ENCODE assay signal across 8 mouse cellular contexts in the genomic region with DNA sequence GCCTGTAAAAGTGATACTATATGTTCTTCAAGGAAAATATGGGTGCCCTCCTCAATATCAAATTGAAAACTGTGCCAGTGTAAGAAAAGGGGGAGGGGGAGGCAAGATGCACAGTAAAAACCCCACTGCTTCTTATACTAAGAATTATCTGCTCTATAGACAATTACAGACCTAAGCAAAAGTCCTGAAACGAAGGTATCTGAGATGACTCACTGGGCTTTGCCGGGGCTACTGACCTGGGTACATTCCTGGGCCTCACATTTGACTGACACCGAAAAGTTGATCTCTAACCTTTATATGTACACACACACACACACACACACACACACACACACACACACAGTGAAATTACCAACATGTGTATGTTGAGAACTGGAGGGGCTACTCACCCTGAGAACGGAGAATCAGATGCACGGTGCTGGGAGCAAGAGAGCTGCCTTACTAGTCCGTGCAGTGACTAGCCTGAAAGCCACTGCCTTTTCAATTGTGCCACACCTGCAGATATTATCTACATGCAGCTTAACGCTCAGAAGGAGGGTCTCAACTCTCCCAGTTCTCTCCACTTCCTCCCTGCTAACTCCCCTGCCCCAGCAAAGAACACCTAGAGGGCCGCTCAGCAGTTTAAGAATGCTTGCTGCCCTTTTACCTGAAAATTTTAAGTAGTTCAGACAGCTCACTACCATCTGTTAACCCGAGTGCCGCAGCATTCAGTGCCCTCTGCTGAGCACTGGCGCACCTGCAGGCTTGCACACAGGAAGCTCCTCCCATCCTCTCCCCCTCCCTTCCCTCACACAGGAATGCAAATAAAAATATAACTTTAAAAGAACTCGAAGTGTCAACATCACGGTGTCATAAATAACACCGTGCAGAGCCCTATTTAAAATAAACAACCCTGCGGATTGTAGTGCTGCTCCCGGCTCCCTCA. TPM values are rescaled to one million over a fixed set of nuclear protein-coding genes. Genes with fewer than 3 reads are reported as not detected.
DNase-seq lines count a peak whose midpoint lies in the region; ATAC-seq and TF ChIP-seq lines count a peak whose summit lies in the region.

No protein-coding gene starts in this region.

- peak overlapping the region; percentile 41 for H3K4me3 ChIP-seq in forebrain, embryonic 12.5 days (replicated peaks)
- peak overlapping the region; percentile 75 for H3K4me3 ChIP-seq in heart, postnatal 0 days (ENCODE audit: low read depth, low read length)
- peak overlapping the region; percentile 69 for H3K4me3 ChIP-seq in liver, embryonic 15.5 days (replicated peaks)
- peak overlapping the region; percentile 37 for H3K4me3 ChIP-seq in neural tube, embryonic 11.5 days (ENCODE audit: low read depth, low read length)
- H3K4me3 ChIP-seq in testis, adult 2 months (ENCODE audit: control insufficient read depth, low read depth, low read length), result peak overlapping the region; percentile 76

- H3K36me3 ChIP-seq in forebrain, embryonic 12.5 days (replicated peaks), result no peaks in the 10 kb centered on the region
- H3K36me3 ChIP-seq in heart, postnatal 0 days (replicated peaks; ENCODE audit: control insufficient read depth, insufficient read depth, low read length), result no peaks in the 10 kb centered on the region
- H3K36me3 ChIP-seq in liver, embryonic 15.5 days (replicated peaks), result no peaks in the 10 kb centered on the region
- H3K36me3 ChIP-seq in neural tube, embryonic 11.5 days (ENCODE audit: control insufficient read depth, insufficient read depth, low read length), result no peaks in the 10 kb centered on the region
- H3K36me3 ChIP-seq in testis, adult 2 months (ENCODE audit: control insufficient read depth, insufficient read depth, low read length), result no peaks in the 10 kb centered on the region

- TF ChIP-seq CTCF in heart, postnatal 0 days (IDR thresholded peaks at IDR 0.05; ENCODE audit: low read depth), result peak; percentile 77
- peak; percentile 75; the same call in 1 of the 2 replicates for TF ChIP-seq CTCF in testis, adult 2 months (IDR thresholded peaks at IDR 0.05; ENCODE audit: control insufficient read depth, insufficient read depth, insufficient replicate concordance, low read depth, low read length)

- no peak for TF ChIP-seq POLR2A in testis, adult 2 months (IDR thresholded peaks at IDR 0.05; ENCODE audit: control insufficient read depth, low read depth, low read length)

- H3K27ac ChIP-seq in forebrain, embryonic 12.5 days, result no peak overlapping the region
- peak overlapping the region; percentile 82 for H3K27ac ChIP-seq in heart, postnatal 0 days (ENCODE audit: low read depth)
- H3K27ac ChIP-seq in liver, embryonic 15.5 days (replicated peaks), result peak overlapping the region; percentile 69
- no peak overlapping the region for H3K27ac ChIP-seq in neural tube, embryonic 11.5 days (ENCODE audit: low read depth, low read length)
- H3K27ac ChIP-seq in testis, adult 2 months (ENCODE audit: control insufficient read depth, insufficient read depth, low read depth, low read length), result peak overlapping the region; percentile 85

- no peak for TF ChIP-seq EP300 in heart, postnatal 0 days (IDR thresholded peaks at IDR 0.05; ENCODE audit: low read depth)

- H3K9me3 ChIP-seq in forebrain, embryonic 12.5 days, result no peaks in the 10 kb centered on the region
- H3K9me3 ChIP-seq in heart, postnatal 0 days (replicated peaks; ENCODE audit: control insufficient read depth, low read length), result no peaks in the 10 kb centered on the region
- H3K9me3 ChIP-seq in liver, embryonic 15.5 days (replicated peaks), result no peaks in the 10 kb centered on the region
- no peaks in the 10 kb centered on the region for H3K9me3 ChIP-seq in neural tube, embryonic 11.5 days (ENCODE audit: control insufficient read depth, low read length)

- no peaks in the 10 kb centered on the region; the same call in 1 of the 2 replicates for H3K27me3 ChIP-seq in forebrain, embryonic 12.5 days
- no peaks in the 10 kb centered on the region for H3K27me3 ChIP-seq in heart, postnatal 0 days (ENCODE audit: control insufficient read depth, insufficient read depth, low read length)
- H3K27me3 ChIP-seq in liver, embryonic 15.5 days, result no peaks in the 10 kb centered on the region
- H3K27me3 ChIP-seq in neural tube, embryonic 11.5 days (ENCODE audit: control insufficient read depth, insufficient read depth, low read length), result no peaks in the 10 kb centered on the region
- no peaks in the 10 kb centered on the region for H3K27me3 ChIP-seq in testis, adult 2 months (ENCODE audit: control insufficient read depth, insufficient read depth, low read length)

- H3K9ac ChIP-seq in forebrain, embryonic 12.5 days, result 0 out of 2 replicates have a peak overlapping the region, but pooled peaks have one; percentile 29
- H3K9ac ChIP-seq in heart, postnatal 0 days (replicated peaks; ENCODE audit: low read depth, low read length), result peak overlapping the region; percentile 62
- peak overlapping the region; percentile 55 for H3K9ac ChIP-seq in liver, embryonic 15.5 days
- peak overlapping the region; percentile 7; the same call in 1 of the 2 replicates for H3K9ac ChIP-seq in neural tube, embryonic 11.5 days (ENCODE audit: low read length)

- 27% methylated on average over 16 of the region's 16 CpGs for WGBS in forebrain, embryonic 12.5 days
- WGBS in heart, postnatal 0 days, result 15% methylated on average over 16 of the region's 16 CpGs
- WGBS in liver, embryonic 15.5 days (ENCODE audit: insufficient replicate concordance), result 3% methylated on average over 16 of the region's 16 CpGs
- 23% methylated on average over 16 of the region's 16 CpGs for WGBS in neural tube, embryonic 11.5 days

- ATAC-seq in forebrain, embryonic 12.5 days (ENCODE audit: low FRiP score), result peak; percentile 92
- ATAC-seq in heart, postnatal 0 days (ENCODE audit: insufficient read depth, low read depth), result peak; percentile 92
- peak; percentile 90 for ATAC-seq in liver, embryonic 15.5 days (ENCODE audit: insufficient read depth)
- peak; percentile 81 for ATAC-seq in neural tube, embryonic 11.5 days (ENCODE audit: insufficient read depth, low FRiP score, low TSS enrichment)

- peak overlapping the region; percentile 61 for H3K4me2 ChIP-seq in forebrain, embryonic 12.5 days
- H3K4me2 ChIP-seq in heart, postnatal 0 days (ENCODE audit: low read depth, low read length), result peak overlapping the region; percentile 80
- peak overlapping the region; percentile 70 for H3K4me2 ChIP-seq in liver, embryonic 15.5 days
- H3K4me2 ChIP-seq in neural tube, embryonic 11.5 days (ENCODE audit: low read depth), result peak overlapping the region; percentile 57

- peak; percentile 78 to 89 for DNase-seq in CD8-positive naive resting alpha-beta T cell, adult 2 months (ENCODE audit: low read depth in 2 of 2, low spot score in 2 of 2)
- peak; percentile 79 for DNase-seq in c-Kit-positive CD71-positive TER-119-positive erythroid progenitor cells, embryonic 14.5 days (ENCODE audit: low spot score)
- DNase-seq in heart, postnatal 0 days (ENCODE audit: low spot score), result peak; percentile 86
- DNase-seq in kidney, postnatal 36 days, result peak; percentile 94 to 96
- DNase-seq in neural tube, embryonic 11.5 days (ENCODE audit: low spot score), result peak; percentile 77

- peaks cover 4% of the 10 kb centered on the region; the same call in 1 of the 2 replicates for H3K4me1 ChIP-seq in forebrain, embryonic 12.5 days
- no peaks in the 10 kb centered on the region for H3K4me1 ChIP-seq in heart, postnatal 0 days (ENCODE audit: control insufficient read depth, insufficient read depth)
- peaks cover 49% of the 10 kb centered on the region for H3K4me1 ChIP-seq in liver, embryonic 15.5 days (replicated peaks)
- H3K4me1 ChIP-seq in neural tube, embryonic 11.5 days (ENCODE audit: control insufficient read depth, insufficient read depth, low read length), result no peaks in the 10 kb centered on the region
- H3K4me1 ChIP-seq in testis, adult 2 months (ENCODE audit: control insufficient read depth, insufficient read depth, low read length), result peaks cover 2% of the 10 kb centered on the region; the same call in 1 of the 2 replicates

RNA-seq across cellular contexts. Expression of a gene that starts 37.6 kb away (rescaled TPM):
- not detected in 2 replicates for polyA plus RNA-seq in forebrain, embryonic 12.5 days (2016; fragmentation: Nextera tagmentation; extraction: Ambion mirVana)
- not detected in 2 replicates for total RNA-seq in heart, postnatal 0 days (2014; rRNA removed; ENCODE audit: low replicate concordance)
- not detected in 2 replicates for polyA plus RNA-seq in heart, postnatal 0 days (2015; fragmentation: Nextera tagmentation; extraction: Ambion mirVana)
- 0.93 and 1.2 TPM in 2 replicates for polyA plus RNA-seq in liver, embryonic 15.5 days (2015; fragmentation: Nextera tagmentation; extraction: Ambion mirVana)
- 0.28 TPM in 1 of 2 replicates, not detected in the other for polyA plus RNA-seq in neural tube, embryonic 11.5 days (2014; fragmentation: Nextera tagmentation; extraction: Ambion mirVana)
- polyA plus RNA-seq in testis, adult 2 months (2012; rRNA removed), result 0.07 TPM in 1 of 2 replicates, not detected in the other

RNA-seq across cellular contexts. Expression of a gene that starts 57.2 kb away (rescaled TPM):
- not detected in 2 replicates for polyA plus RNA-seq in forebrain, embryonic 12.5 days (2016; fragmentation: Nextera tagmentation; extraction: Ambion mirVana)
- 24.4 and 67.2 TPM in 2 replicates for total RNA-seq in heart, postnatal 0 days (2014; rRNA removed; ENCODE audit: low replicate concordance)
- 0.47 and 0.49 TPM in 2 replicates for polyA plus RNA-seq in heart, postnatal 0 days (2015; fragmentation: Nextera tagmentation; extraction: Ambion mirVana)
- polyA plus RNA-seq in liver, embryonic 15.5 days (2015; fragmentation: Nextera tagmentation; extraction: Ambion mirVana), result 0.58 and 0.59 TPM in 2 replicates
- not detected in 2 replicates for polyA plus RNA-seq in neural tube, embryonic 11.5 days (2014; fragmentation: Nextera tagmentation; extraction: Ambion mirVana)
- polyA plus RNA-seq in testis, adult 2 months (2012; rRNA removed), result 4.5 and 4.9 TPM in 2 replicates

Comparison
In these comparisons a context has a peak if more than half of its experiments do, and no peak if none do; other contexts are left out.
1. H3K27ac ChIP-seq: peak in heart, postnatal 0 days (single experiment), liver, embryonic 15.5 days (single experiment) and testis, adult 2 months (single experiment); none in forebrain, embryonic 12.5 days (single experiment) and neural tube, embryonic 11.5 days (single experiment).
2. H3K9ac ChIP-seq: peak in every context shown above with its lines; median percentile 62 in heart, postnatal 0 days; 55 in liver, embryonic 15.5 days; 29 in forebrain, embryonic 12.5 days; 7 in neural tube, embryonic 11.5 days.
3. Peak in every context shown above with its lines, with median percentiles within 50 percentile points of each other: DNase-seq, ATAC-seq, H3K4me2 ChIP-seq and H3K4me3 ChIP-seq.